Mouse (Mus musculus): ENCODE results near the gene Ntrk3.

Ntrk3 gene

GRCm38 (mm10) chr7:78328301-78328700 is 409.5 kb downstream of the Ntrk3 start:
- DNase-seq: no peak

GRCm38 (mm10) chr7:78326185-78326584 is 411.6 kb downstream of the Ntrk3 start:
- DNase-seq: no peak

- no peak for DNase-seq
Measured at GRCm38 (mm10) chr7:78318640-78319039, 419.2 kb downstream of the Ntrk3 start.

GRCm38 (mm10) chr7:78305770-78306169 is 432.0 kb downstream of the Ntrk3 start:
- DNase-seq: no peak

GRCm38 (mm10) chr7:78305029-78305428 is 432.8 kb downstream of the Ntrk3 start:
- DNase-seq: no peak

- DNase-seq: no peak
Measured at GRCm38 (mm10) chr7:78297290-78297689, 440.5 kb downstream of the Ntrk3 start.

GRCm38 (mm10) chr7:78294322-78294721 is 443.5 kb downstream of the Ntrk3 start:
- no peak for DNase-seq

GRCm38 (mm10) chr7:78290186-78290585 is 447.6 kb downstream of the Ntrk3 start:
- no peak for DNase-seq

GRCm38 (mm10) chr7:78286516-78287238 is 451.1 kb downstream of the Ntrk3 start:
- no peak for DNase-seq

- no peak for DNase-seq
Measured at GRCm38 (mm10) chr7:78269506-78270250, 468.1 kb downstream of the Ntrk3 start.

- no peak for DNase-seq
Measured at GRCm38 (mm10) chr7:78267461-78268007, 470.3 kb downstream of the Ntrk3 start.

GRCm38 (mm10) chr7:78264432-78265002 is 473.3 kb downstream of the Ntrk3 start:
- no peak for DNase-seq

- DNase-seq: no peak
Measured at GRCm38 (mm10) chr7:78261420-78262125, 476.2 kb downstream of the Ntrk3 start.

GRCm38 (mm10) chr7:78258151-78258550 is 479.7 kb downstream of the Ntrk3 start:
- no peak for DNase-seq

GRCm38 (mm10) chr7:78253777-78254385 is 483.9 kb downstream of the Ntrk3 start:
- DNase-seq: no peak

- DNase-seq: no peak
Measured at GRCm38 (mm10) chr7:78248119-78248642, 489.6 kb downstream of the Ntrk3 start.

- DNase-seq: no peak
Measured at GRCm38 (mm10) chr7:78239012-78239411, 498.8 kb downstream of the Ntrk3 start.

GRCm38 (mm10) chr7:78221668-78222067 is 516.1 kb downstream of the Ntrk3 start:
- DNase-seq: no peak

GRCm38 (mm10) chr7:78220949-78221348 is 516.9 kb downstream of the Ntrk3 start:
- no peak for DNase-seq

GRCm38 (mm10) chr7:78190931-78191653 is 546.7 kb downstream of the Ntrk3 start:
- DNase-seq: no peak

GRCm38 (mm10) chr7:78185578-78185977 is 552.2 kb downstream of the Ntrk3 start:
- no peak for DNase-seq

- no peak for DNase-seq
Measured at GRCm38 (mm10) chr7:78183396-78183795, 554.4 kb downstream of the Ntrk3 start.

Measured in liver (tissue).